Mouse (Mus musculus): ENCODE measurements around the gene Ncmap.
"Not testable (repeated sequence)": the region's sequence is repeated elsewhere in the genome, so short reads cannot be mapped to it uniquely, and the experiment has no call there.

Ncmap gene

GRCm38 (mm10) chr4:135401881-135402280 lies 3.9 kb upstream of the Ncmap start:
- DNase-seq (ENCODE audit: low read depth in 2 of 2, low spot score in 2 of 2) = no peak

GRCm38 (mm10) chr4:135397551-135397950 lies 476 bp downstream of the Ncmap start:
- no peak for DNase-seq (ENCODE audit: low read depth in 2 of 2, low spot score in 2 of 2)

- no peak for DNase-seq (ENCODE audit: low read depth in 2 of 2, low spot score in 2 of 2)
Measured at GRCm38 (mm10) chr4:135396303-135396702, 1.7 kb downstream of the Ncmap start.

GRCm38 (mm10) chr4:135395375-135395774 lies 2.7 kb downstream of the Ncmap start:
- no peak for DNase-seq (ENCODE audit: low read depth in 2 of 2, low spot score in 2 of 2)

- DNase-seq (ENCODE audit: low read depth in 2 of 2, low spot score in 2 of 2) = no peak
Measured at GRCm38 (mm10) chr4:135394666-135395065, 3.4 kb downstream of the Ncmap start.

GRCm38 (mm10) chr4:135393381-135393780 lies 4.6 kb downstream of the Ncmap start:
- no peak for DNase-seq (ENCODE audit: low read depth in 2 of 2, low spot score in 2 of 2)

GRCm38 (mm10) chr4:135392801-135393200 lies 5.2 kb downstream of the Ncmap start:
- no peak for DNase-seq (ENCODE audit: low read depth in 2 of 2, low spot score in 2 of 2)

GRCm38 (mm10) chr4:135391014-135391413 lies 7.0 kb downstream of the Ncmap start:
- no peak for DNase-seq (ENCODE audit: low read depth in 2 of 2, low spot score in 2 of 2)

GRCm38 (mm10) chr4:135385614-135386013 lies 12.4 kb downstream of the Ncmap start:
- no peak for DNase-seq (ENCODE audit: low read depth in 2 of 2, low spot score in 2 of 2)

- DNase-seq (ENCODE audit: low read depth in 2 of 2, low spot score in 2 of 2) = peak; percentile 52 to 60
Measured at GRCm38 (mm10) chr4:135382316-135382715, 15.7 kb downstream of the Ncmap start.

- no peak for DNase-seq (ENCODE audit: low read depth in 2 of 2, low spot score in 2 of 2)
Measured at GRCm38 (mm10) chr4:135381355-135381754, 16.7 kb downstream of the Ncmap start.

GRCm38 (mm10) chr4:135377241-135377640 lies 20.8 kb downstream of the Ncmap start:
- DNase-seq (ENCODE audit: low read depth in 2 of 2, low spot score in 2 of 2) = no peak

GRCm38 (mm10) chr4:135375444-135375843 lies 22.6 kb downstream of the Ncmap start:
- DNase-seq (ENCODE audit: low read depth in 2 of 2, low spot score in 2 of 2) = no peak

- DNase-seq (ENCODE audit: low read depth in 2 of 2, low spot score in 2 of 2) = no peak
Measured at GRCm38 (mm10) chr4:135373299-135373698, 24.7 kb downstream of the Ncmap start.

GRCm38 (mm10) chr4:135370372-135370771 lies 27.7 kb downstream of the Ncmap start:
- no peak for DNase-seq (ENCODE audit: low read depth in 2 of 2, low spot score in 2 of 2)

- DNase-seq (ENCODE audit: low read depth in 2 of 2, low spot score in 2 of 2) = no peak
Measured at GRCm38 (mm10) chr4:135362828-135363227, 35.2 kb downstream of the Ncmap start.

- no peak for DNase-seq (ENCODE audit: low read depth in 2 of 2, low spot score in 2 of 2)
Measured at GRCm38 (mm10) chr4:135361722-135362121, 36.3 kb downstream of the Ncmap start.

- peak; percentile 21 to 33 for DNase-seq (ENCODE audit: low read depth in 2 of 2, low spot score in 2 of 2)
Measured at GRCm38 (mm10) chr4:135358736-135359135, 39.3 kb downstream of the Ncmap start.

GRCm38 (mm10) chr4:135357221-135357920 lies 40.7 kb downstream of the Ncmap start:
- DNase-seq (ENCODE audit: low read depth in 2 of 2, low spot score in 2 of 2) = no peak

GRCm38 (mm10) chr4:135355886-135356550 lies 42.0 kb downstream of the Ncmap start:
- DNase-seq (ENCODE audit: low read depth in 2 of 2, low spot score in 2 of 2) = no peak

- not testable (repeated sequence) for DNase-seq (ENCODE audit: low read depth in 2 of 2, low spot score in 2 of 2)
Measured at GRCm38 (mm10) chr4:135354751-135355150, 43.3 kb downstream of the Ncmap start.

- peak; percentile 8 to 21 for DNase-seq (ENCODE audit: low read depth in 2 of 2, low spot score in 2 of 2)
Measured at GRCm38 (mm10) chr4:135353794-135354450, 44.1 kb downstream of the Ncmap start.

Data from CD8-positive naive resting alpha-beta T cell, adult 2 months (primary cell).